Mouse (Mus musculus) midbrain, embryonic 15.5 days (tissue): ENCODE data around the gene Mcpt1. TPM values are rescaled to one million over a fixed set of nuclear protein-coding genes. Genes with fewer than 3 reads are reported as not detected.

Source experiments
- polyA plus RNA-seq: library from polyadenylated mRNA; unstranded; fragments of >200 nt; fragmentation: Nextera tagmentation; extraction: Ambion mirVana; gene quantifications from 2 replicates; pipeline ENCODE4 v1.2.1, GENCODE M21; 2015

Mcpt1 gene
- polyA plus RNA-seq, 1 experiment from 2014 or later, result not detected

Other genes starting within 250 kb of the Mcpt1 start
- 5.7 and 6.2 TPM in 2 replicates for gene Adcy4, start 233.9 kb upstream of the Mcpt1 start, polyA plus RNA-seq
- gene Ripk3, start 229.1 kb upstream of the Mcpt1 start, polyA plus RNA-seq, result 2.3 and 2.7 TPM in 2 replicates
- gene Nfatc4, start 194.8 kb upstream of the Mcpt1 start, polyA plus RNA-seq, result 8.4 and 10.8 TPM in 2 replicates
- 12.4 and 13.6 TPM in 2 replicates for gene Nynrin, start 164.0 kb upstream of the Mcpt1 start, polyA plus RNA-seq
- gene Cbln3, start 133.6 kb upstream of the Mcpt1 start, polyA plus RNA-seq, result 0.19 and 0.20 TPM in 2 replicates
- gene Khnyn, start 133.0 kb upstream of the Mcpt1 start, polyA plus RNA-seq, result 10.9 and 11.4 TPM in 2 replicates
- gene Sdr39u1, start 117.7 kb upstream of the Mcpt1 start, polyA plus RNA-seq, result 169 and 175 TPM in 2 replicates
- gene Cma1, start 73.3 kb upstream of the Mcpt1 start, polyA plus RNA-seq, result 0.37 and 1.6 TPM in 2 replicates
- gene Cma2, start 67.0 kb upstream of the Mcpt1 start, polyA plus RNA-seq, result not detected in 2 replicates
- not detected in 2 replicates for gene Mcpt9, start 12.5 kb downstream of the Mcpt1 start, polyA plus RNA-seq
- not detected in 2 replicates for gene Mcpt2, start 24.1 kb downstream of the Mcpt1 start, polyA plus RNA-seq
- gene Mcpt4, start 44.3 kb downstream of the Mcpt1 start, polyA plus RNA-seq, result 0.15 TPM in 1 of 2 replicates, not detected in the other
- gene Mcpt8, start 67.3 kb downstream of the Mcpt1 start, polyA plus RNA-seq, result not detected in 2 replicates
- not detected in 2 replicates for gene Ctsg, start 84.6 kb downstream of the Mcpt1 start, polyA plus RNA-seq
- gene Gzme, start 102.7 kb downstream of the Mcpt1 start, polyA plus RNA-seq, result not detected in 2 replicates
- not detected in 2 replicates for gene Gzmd, start 114.6 kb downstream of the Mcpt1 start, polyA plus RNA-seq
- gene Gzmg, start 141.6 kb downstream of the Mcpt1 start, polyA plus RNA-seq, result not detected in 2 replicates
- not detected in 2 replicates for gene Gzmn, start 156.6 kb downstream of the Mcpt1 start, polyA plus RNA-seq
- gene Gzmf, start 193.4 kb downstream of the Mcpt1 start, polyA plus RNA-seq, result not detected in 2 replicates
- gene Gzmc, start 216.7 kb downstream of the Mcpt1 start, polyA plus RNA-seq, result not detected in 2 replicates
- gene Gzmb, start 244.3 kb downstream of the Mcpt1 start, polyA plus RNA-seq, result not detected in 2 replicates